Mouse (Mus musculus): ENCODE measurements around the gene Atp8b5.
A peak's percentile ranks its signal among the peaks of the same experiment; 100 is the strongest.

The Atp8b5 gene

DNA sequence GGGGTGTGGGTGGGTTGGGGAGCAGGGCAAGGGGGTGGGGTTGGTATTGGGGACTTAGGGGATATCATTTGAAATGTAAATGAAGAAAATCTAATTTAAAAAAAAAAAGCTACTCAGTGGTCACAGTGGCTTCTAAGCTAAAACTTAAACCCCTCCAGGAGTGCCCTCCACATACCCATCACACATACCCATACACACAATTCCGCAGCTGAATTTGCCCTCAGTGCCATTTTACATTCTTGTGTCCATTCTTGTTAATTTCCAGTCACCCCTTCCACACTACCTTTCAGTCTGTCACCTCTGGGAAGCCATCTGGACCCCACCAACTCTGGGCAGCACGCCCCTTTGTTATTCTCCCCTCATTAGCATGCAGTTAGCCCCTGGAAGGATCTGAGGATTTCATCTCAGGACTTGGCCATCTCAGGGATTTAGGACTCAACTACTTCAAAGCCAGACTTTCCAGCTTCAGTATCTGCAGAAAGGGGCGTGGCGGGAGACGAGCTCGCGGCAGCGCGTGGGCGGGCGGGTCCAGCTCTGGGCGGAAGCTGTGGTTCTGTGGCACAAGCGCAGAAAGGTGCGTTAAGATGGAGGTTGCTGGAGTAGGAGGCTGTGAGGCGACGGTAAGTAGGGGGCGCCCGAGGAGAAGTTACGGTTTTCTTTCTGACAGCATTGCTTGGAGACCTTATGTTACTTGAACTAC is at the start of gene Atp8b5:
Atp8b5 (plus strand) TSS at position 537 of the 700 bp plus-strand sequence.
- peak; percentile 73 to 76 for DNase-seq (ENCODE audit: low spot score in 2 of 2)

- DNase-seq (ENCODE audit: low spot score in 2 of 2) = no peak
Measured at GRCm38 (mm10) chr4:43217997-43218396, 49.0 kb upstream of the Atp8b5 start.

- no peak for DNase-seq (ENCODE audit: low spot score in 2 of 2)
Measured at GRCm38 (mm10) chr4:43231821-43232220, 35.1 kb upstream of the Atp8b5 start.

- no peak for DNase-seq (ENCODE audit: low spot score in 2 of 2)
Measured at GRCm38 (mm10) chr4:43232985-43233384, 34.0 kb upstream of the Atp8b5 start.

GRCm38 (mm10) chr4:43233489-43233888 is 33.5 kb upstream of the Atp8b5 start:
- DNase-seq (ENCODE audit: low spot score in 2 of 2) = no peak

- no peak for DNase-seq (ENCODE audit: low spot score in 2 of 2)
Measured at GRCm38 (mm10) chr4:43236898-43237297, 30.1 kb upstream of the Atp8b5 start.

DNA sequence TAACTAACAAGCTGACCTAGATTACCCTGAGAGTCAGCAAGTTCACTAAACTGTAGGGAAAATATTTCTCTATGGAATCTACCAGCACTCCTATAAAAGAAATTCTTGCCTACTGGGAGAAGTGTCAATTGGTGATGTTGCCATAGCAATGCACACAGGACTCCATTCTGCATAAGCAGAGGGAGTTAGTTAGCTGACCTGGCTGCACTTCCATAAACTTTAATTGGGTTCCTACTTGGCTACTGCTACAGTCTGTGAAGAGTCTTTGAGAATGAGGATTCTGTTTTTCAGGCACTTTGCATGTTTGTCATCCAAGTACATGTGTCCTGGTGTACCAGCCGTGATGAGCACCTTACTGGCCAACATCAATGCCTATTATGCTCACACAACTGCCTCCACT is 26.2 kb upstream of the Atp8b5 start:
- no peak for DNase-seq (ENCODE audit: low spot score in 2 of 2)

- DNase-seq (ENCODE audit: low spot score in 2 of 2) = no peak
Measured at GRCm38 (mm10) chr4:43244022-43244421, 22.9 kb upstream of the Atp8b5 start.

- no peak for DNase-seq (ENCODE audit: low spot score in 2 of 2)
Measured at GRCm38 (mm10) chr4:43245776-43246175, 21.2 kb upstream of the Atp8b5 start.

DNA sequence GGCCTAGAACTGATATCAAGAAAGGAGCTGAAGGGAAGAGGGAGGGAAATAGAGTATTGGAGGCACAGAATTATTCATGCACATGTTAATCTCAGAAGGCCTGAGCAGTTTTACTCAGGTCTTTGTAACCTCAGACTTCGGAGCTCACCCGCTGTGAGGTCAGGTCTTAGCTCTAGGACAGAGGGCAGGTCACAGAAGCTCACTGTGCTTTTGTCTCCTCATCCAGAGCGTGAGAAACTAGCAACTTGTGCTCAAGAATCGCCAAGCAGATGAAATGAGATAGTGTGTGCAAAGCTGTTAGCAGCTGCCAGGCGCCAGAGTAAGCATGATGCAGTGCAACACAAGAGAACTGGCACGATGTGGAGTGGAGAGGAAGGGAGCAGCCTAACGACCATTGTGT is 18.9 kb upstream of the Atp8b5 start:
- DNase-seq (ENCODE audit: low spot score in 2 of 2) = no peak

- DNase-seq (ENCODE audit: low spot score in 2 of 2) = no peak
Measured at GRCm38 (mm10) chr4:43248909-43249308, 18.1 kb upstream of the Atp8b5 start.

- no peak for DNase-seq (ENCODE audit: low spot score in 2 of 2)
Measured at GRCm38 (mm10) chr4:43251269-43251668, 15.7 kb upstream of the Atp8b5 start.

GRCm38 (mm10) chr4:43257040-43257439 is 9.9 kb upstream of the Atp8b5 start:
- DNase-seq (ENCODE audit: low spot score in 2 of 2) = no peak

DNA sequence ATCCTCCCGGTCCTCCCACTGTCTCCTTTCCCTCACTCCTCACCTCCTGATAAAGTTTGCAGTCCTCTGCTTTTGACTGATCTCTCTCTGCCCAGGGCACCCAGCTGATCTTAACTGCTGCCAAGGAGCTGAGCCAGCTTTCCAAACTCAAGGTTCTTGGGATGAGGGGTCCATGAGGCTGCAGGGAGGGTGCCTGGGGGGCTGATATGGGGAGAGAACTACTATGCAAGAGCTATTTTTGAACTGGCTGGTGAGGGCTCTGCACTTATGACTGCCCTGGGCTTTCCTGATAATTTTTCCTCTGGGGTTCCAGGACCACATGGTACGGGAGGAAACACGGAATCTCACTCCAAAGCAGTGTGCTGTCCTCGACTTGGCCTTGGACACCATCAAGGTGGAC is 8.4 kb upstream of the Atp8b5 start:
- DNase-seq (ENCODE audit: low spot score in 2 of 2) = no peak

- DNase-seq (ENCODE audit: low spot score in 2 of 2) = no peak
Measured at GRCm38 (mm10) chr4:43259435-43259834, 7.5 kb upstream of the Atp8b5 start.

DNA sequence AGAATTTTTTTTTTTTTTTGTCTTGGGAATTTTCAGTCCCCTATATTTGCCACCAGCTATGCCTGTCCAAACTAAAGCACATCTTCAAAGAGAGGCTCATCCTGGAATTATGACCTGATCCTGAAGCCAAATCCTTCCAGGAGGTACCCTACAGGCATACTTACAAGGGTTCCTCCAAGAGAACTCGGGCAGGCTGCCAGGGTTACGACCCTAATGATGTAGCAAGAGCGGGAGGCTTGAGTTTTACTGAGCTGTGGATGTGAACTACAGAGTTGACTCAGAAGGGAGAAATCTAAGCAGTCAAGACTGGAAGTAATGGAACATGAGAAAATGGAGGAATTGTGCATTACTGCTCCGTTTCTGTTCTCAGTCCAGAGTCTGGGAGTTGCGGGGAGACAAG is 6.9 kb upstream of the Atp8b5 start:
- DNase-seq (ENCODE audit: low spot score in 2 of 2) = no peak

DNA sequence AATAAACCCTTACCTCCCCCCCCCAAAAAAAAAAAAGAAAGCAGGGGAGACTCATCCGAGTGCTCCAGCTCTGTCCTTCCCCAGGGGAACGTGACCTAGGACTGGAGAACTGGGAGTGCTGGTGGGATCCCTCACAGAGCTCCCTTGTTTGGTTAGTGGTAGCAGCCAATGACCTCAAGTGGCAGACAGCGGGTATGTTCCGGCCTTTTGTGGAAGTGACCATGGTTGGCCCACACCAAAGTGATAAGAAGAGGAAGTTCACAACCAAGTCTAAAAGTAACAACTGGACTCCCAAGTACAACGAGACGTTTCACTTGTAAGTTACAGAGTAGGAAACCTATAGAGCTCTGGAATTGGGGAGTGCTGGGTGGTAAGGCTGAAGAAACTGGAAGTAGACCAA is 4.1 kb upstream of the Atp8b5 start:
- DNase-seq (ENCODE audit: low spot score in 2 of 2) = no peak

DNA sequence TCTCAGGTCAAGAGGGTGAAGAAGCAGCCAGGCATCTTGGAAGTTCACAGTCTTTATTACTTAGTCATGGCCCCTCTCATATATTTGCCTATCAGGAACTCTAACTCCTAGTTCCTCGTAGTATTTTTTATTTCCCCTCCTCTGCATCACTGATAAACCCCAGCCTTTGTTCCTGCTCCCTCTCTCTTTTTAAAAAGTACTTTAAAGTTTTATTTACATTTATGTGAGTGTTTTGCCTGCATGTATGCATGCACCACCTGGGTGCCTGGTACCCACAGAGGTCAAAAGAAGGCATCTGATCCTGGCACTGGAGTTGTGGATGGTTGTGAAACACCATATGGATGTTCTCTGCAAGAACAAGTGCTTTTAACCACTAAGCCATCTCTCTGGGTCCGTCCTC is 813 bp upstream of the Atp8b5 start:
- no peak for DNase-seq (ENCODE audit: low spot score in 2 of 2)

GRCm38 (mm10) chr4:43267323-43267658 is 332 bp downstream of the Atp8b5 start:
- no peak for DNase-seq (ENCODE audit: low spot score in 2 of 2)

- DNase-seq (ENCODE audit: low spot score in 2 of 2) = no peak
Measured at GRCm38 (mm10) chr4:43285476-43285875, 18.5 kb downstream of the Atp8b5 start.

- no peak for DNase-seq (ENCODE audit: low spot score in 2 of 2)
Measured at GRCm38 (mm10) chr4:43287305-43287704, 20.3 kb downstream of the Atp8b5 start.

- no peak for DNase-seq (ENCODE audit: low spot score in 2 of 2)
Measured at GRCm38 (mm10) chr4:43294001-43294400, 27.0 kb downstream of the Atp8b5 start.

DNA sequence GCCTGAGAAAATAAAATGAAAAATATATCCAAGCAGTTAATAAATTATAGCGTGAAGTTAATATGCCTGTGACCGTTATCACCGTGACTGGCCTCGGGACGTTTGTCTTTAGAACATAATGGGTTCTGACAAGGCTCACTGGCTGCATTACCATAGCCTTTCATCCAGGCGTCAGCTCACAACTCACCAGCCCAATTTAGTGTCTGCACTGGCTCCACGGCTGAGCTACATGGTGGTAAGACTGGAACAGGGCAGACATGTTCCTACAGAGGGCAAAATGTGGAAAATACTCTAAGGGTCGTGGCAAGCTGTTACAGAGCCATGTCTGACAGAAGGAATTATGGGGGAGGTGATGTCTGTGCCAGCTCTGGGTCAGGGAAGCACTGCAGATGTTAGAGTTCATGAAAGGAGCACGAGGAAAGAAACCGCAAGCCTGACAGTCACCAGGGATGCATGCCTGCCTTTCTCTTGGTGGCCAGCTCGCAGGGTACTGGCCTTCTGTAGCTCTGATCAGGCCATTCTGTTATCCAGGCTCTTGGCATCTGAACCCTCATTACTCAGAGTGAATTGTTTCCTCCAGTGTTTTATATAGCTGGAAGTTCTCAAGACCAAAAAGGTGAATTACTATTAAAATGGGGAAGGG is 42.9 kb downstream of the Atp8b5 start:
- DNase-seq (ENCODE audit: low spot score in 2 of 2) = no peak

- DNase-seq (ENCODE audit: low spot score in 2 of 2) = no peak
Measured at GRCm38 (mm10) chr4:43321536-43321935, 54.6 kb downstream of the Atp8b5 start.

All from frontal cortex, postnatal 25 days (tissue).